Mouse (Mus musculus) embryo, embryonic 9.5 days (tissue): ENCODE results near the gene Cisd3.
"Not testable (repeated sequence)": the region's sequence is repeated elsewhere in the genome, so short reads cannot be mapped to it uniquely, and the experiment has no call there.

Experiments used
- DNase-seq: peaks from one replicate; pipeline ENCODE4 v3.0.0-alpha.2; 2017; ENCODE audit errors: extremely low spot score

Gene Cisd3

DNA sequence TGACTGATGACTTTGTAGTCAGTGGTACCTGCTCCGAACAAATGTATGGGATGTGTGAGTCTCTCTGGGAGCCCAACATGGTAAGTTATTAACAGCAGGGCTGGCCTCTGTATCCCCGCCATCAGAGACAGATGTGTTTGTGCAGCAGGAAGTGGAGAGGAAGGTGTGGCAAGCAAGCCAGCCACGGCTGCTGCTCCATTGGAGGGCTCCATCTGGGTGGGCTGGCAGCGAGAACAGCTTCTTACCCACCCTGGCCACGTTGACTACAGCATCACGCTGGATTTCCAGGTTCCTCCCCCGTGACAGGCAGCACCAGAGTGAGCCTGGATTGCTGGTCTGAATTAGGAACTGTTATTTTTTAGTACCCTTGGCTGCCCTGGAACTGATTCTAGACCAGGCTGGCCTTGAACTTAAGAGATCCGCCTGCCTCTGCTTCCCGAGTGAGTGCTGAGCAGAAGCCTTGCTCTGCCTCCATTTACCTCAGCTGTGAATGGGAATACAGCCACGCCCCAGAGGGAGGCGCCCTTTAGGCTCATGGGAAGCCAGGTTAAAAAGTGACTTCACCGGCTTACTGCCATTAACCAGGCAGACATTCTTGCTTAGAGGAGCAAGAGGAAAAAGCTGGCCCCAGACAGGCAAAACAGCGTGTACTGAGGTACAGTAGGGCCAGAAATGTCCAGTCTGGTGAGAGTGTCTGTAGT, 25.7 kb downstream of the Cisd3 start:
- DNase-seq: no peak

- no peak for DNase-seq
These were observed 26.7 kb downstream of the Cisd3 start for GRCm38 (mm10) chr11:97712286-97712685.

DNA sequence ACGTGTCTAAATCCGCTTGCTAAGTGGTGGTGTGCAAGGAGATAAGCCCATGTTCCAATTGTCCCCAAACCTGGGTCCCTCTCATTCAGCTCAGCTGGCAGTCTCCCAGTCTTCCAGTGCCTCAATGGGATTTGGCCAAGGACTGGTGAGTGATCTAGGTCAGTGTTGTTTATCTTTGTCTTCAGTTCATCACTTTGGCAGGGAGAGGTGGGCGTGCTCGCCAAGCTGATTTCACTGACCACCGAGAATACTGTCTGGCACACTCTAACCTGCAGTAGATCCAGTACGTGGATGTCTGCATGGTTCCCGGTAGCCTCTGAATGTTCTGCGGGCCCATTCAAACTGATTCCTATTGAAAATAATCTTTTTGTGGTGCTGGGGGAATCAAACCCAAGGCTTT, 28.3 kb downstream of the Cisd3 start:
- no peak for DNase-seq

- DNase-seq: no peak
These were observed 28.7 kb downstream of the Cisd3 start for GRCm38 (mm10) chr11:97714356-97714755.

- no peak for DNase-seq
These were observed 29.4 kb downstream of the Cisd3 start for GRCm38 (mm10) chr11:97714784-97715760.

DNA sequence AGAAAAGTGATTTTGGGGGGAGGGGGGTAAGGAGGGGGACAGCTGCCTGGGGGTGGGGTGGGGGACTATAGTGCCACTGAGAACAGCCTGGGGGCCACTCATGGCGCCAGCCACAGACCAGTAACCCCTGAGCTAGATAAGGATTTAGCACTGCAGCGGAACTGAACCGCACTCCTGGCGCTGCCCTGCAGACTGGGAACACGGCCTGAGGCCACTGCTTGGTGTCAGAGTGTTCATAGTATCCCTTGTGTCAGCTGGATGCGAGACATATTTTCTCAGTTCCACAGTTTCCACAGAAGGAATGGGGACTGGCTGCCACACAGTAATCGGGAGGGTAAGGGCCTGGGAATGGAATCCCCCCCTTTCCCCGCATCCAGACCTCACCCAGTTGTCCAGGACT, 30.4 kb downstream of the Cisd3 start:
- no peak for DNase-seq

DNA sequence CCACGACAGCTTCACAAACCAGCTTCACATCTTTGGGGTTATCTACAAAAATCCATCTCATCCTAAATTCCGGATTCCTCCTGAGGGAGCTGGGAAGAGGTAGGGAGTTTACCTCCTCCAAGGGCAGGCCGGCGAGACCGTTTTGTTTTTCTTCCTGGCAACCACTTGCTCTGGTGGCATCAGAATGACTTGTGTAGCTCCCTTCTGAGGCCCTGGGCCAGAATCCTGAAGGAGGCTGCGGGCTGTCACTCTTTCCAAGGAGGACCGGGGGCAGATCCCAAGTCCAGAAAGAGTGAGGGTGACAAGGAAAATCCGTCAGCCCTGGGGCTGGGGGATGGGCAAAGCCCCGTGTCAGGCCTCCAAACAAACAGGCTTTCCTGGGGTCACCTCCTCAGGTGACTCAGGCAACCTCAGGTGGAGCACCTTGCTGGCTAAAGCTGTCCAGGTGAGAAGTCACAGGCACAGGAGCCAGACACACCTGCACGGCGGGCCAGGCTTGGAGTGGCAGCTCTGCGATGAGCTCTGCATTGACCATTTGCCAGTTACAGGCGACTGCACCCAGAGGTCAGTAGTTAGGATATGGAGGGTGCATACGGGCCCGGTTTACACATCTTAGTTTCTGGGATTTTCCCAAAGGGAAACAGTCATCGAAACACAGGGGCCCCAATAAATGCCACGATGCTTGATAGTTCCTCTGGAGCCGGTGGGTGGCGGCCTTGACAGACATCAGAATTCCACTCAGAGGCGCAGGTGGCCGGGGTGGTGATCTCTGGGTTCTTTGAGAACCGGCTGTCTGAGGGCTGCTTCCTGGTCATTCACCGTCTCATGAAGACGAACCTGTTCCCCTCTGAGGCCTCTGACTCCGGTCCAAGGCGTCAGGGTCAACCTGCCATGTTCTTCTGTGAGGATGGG, 32.0 kb downstream of the Cisd3 start:
- DNase-seq: no peak

- DNase-seq: no peak
These were observed 32.7 kb downstream of the Cisd3 start for GRCm38 (mm10) chr11:97718281-97718860.

GRCm38 (mm10) chr11:97719041-97719440, 33.4 kb downstream of the Cisd3 start:
- no peak for DNase-seq

- no peak for DNase-seq
These were observed 35.7 kb downstream of the Cisd3 start for GRCm38 (mm10) chr11:97721338-97721737.

DNA sequence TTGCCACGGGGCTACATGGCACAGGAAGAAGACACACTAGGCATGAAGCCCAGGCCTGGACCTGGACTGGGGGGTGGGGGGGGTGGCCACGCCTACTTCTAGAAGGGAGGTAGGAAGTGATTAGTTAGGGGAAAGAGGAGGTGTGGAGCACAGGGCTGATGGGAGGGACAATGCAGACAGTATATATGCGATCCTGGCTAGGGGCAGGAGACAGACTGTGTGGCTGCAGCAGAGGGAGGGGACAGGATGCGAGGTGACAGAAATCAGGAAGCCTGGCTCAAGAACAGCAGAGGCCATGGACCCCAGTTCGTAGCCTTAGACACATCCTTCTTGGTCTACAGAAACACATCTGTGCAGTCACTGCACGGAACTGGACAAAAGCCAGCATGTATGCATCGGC, 38.1 kb downstream of the Cisd3 start:
- no peak for DNase-seq

GRCm38 (mm10) chr11:97728311-97728710, 42.7 kb downstream of the Cisd3 start:
- DNase-seq: no peak

DNA sequence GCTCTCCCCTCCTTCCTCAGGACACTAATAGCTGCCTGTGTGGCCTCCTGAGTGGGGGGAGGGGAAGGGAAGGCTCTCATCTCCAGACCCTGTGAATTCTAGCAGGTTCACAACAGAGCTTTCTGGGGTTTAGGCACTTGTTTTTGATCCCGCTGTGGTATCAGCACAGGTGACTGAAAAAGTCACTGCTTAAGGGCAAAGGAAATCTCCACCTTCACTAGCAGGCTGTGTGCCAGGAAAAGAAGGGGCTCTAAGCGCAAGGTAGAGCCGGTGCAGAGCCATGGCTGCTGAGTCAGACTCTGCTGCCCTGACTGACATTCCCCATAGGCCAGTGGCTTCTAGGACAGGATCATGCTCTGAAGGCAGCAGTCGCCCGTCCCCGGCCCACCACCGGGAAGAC, 43.1 kb downstream of the Cisd3 start:
- DNase-seq: no peak

- peak; percentile 73 for DNase-seq
These were observed 48.1 kb downstream of the Cisd3 start for GRCm38 (mm10) chr11:97733689-97734088.

- DNase-seq: not testable (repeated sequence)
These were observed 49.2 kb downstream of the Cisd3 start for GRCm38 (mm10) chr11:97734810-97735209.

DNA sequence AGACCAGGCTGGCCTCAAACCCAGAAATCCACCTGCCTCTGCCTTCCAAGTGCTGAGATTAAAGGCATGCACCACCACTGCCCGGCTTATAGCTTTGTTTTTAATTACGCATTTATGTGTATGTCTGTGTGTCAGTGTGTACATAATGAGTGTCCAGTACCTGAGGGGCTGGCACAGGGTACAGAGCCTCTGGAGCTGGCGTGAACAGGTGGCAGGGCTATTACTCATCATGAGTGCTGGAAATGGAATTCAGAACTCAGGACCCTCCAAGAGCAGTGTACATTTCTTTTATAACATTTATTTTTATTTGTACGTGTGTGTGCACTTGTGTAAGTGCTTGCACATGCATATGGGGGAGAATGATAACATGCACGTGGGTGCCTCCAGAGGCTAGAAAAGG, 51.0 kb downstream of the Cisd3 start:
- DNase-seq: no peak

GRCm38 (mm10) chr11:97737600-97737999, 52.0 kb downstream of the Cisd3 start:
- DNase-seq: no peak
